Mouse (Mus musculus) myocyte (in vitro differentiated cells): Measurements from ENCODE around the gene Slc26a9.

Experiments used
- CEBPB ChIP-seq: IDR thresholded peaks from 2 replicates; pipeline ENCODE4 v1.6.1; 2011; ENCODE audit warnings: mild to moderate bottlenecking, moderate library complexity; ENCODE audit not compliant: poor library complexity, insufficient read depth, severe bottlenecking
- E2F4 ChIP-seq: IDR thresholded peaks from one replicate; pipeline ENCODE4 v1.6.1; 2011; ENCODE audit warnings: mild to moderate bottlenecking, control low read depth, moderate library complexity; ENCODE audit not compliant: insufficient read depth
- MAX ChIP-seq: IDR thresholded peaks from one replicate; pipeline ENCODE4 v1.6.1; 2011; ENCODE audit warnings: low read depth, mild to moderate bottlenecking, control low read depth
- MYOD1 ChIP-seq, 3 experiments: IDR thresholded peaks; one replicate each; pipeline ENCODE4 v1.6.1; 2011; ENCODE audit warnings: control low read depth in 2 of 3, low read depth in 2 of 3, mild to moderate bottlenecking in 2 of 3, moderate library complexity in 1 of 3; ENCODE audit not compliant: insufficient read length in 2 of 3, control insufficient read depth in 1 of 3
- POLR2A ChIP-seq: IDR thresholded peaks from one replicate; pipeline ENCODE4 v1.6.1; 2011; ENCODE audit warnings: low read depth, mild to moderate bottlenecking, control low read depth, moderate library complexity; ENCODE audit not compliant: insufficient read length
- POLR2AphosphoS2 ChIP-seq: IDR thresholded peaks from one replicate; pipeline ENCODE4 v1.6.1; 2011; ENCODE audit warnings: low read depth, control low read depth; ENCODE audit not compliant: insufficient read length
- REST ChIP-seq: IDR thresholded peaks from one replicate; pipeline ENCODE4 v1.6.1; 2011; ENCODE audit warnings: mild to moderate bottlenecking, control low read depth, moderate library complexity; ENCODE audit not compliant: insufficient read depth, insufficient read length
- SRF ChIP-seq: IDR thresholded peaks from one replicate; pipeline ENCODE4 v1.6.1; 2011; ENCODE audit warnings: low read depth; ENCODE audit not compliant: control insufficient read depth, insufficient read length
- TCF12 ChIP-seq: IDR thresholded peaks from one replicate; pipeline ENCODE4 v1.6.1; 2011; ENCODE audit warnings: mild to moderate bottlenecking, control low read depth; ENCODE audit not compliant: poor library complexity, insufficient read depth, severe bottlenecking
- USF1 ChIP-seq: IDR thresholded peaks from one replicate; pipeline ENCODE4 v1.6.1; 2011; ENCODE audit warnings: low read depth, mild to moderate bottlenecking, control low read depth, moderate library complexity

DNA sequence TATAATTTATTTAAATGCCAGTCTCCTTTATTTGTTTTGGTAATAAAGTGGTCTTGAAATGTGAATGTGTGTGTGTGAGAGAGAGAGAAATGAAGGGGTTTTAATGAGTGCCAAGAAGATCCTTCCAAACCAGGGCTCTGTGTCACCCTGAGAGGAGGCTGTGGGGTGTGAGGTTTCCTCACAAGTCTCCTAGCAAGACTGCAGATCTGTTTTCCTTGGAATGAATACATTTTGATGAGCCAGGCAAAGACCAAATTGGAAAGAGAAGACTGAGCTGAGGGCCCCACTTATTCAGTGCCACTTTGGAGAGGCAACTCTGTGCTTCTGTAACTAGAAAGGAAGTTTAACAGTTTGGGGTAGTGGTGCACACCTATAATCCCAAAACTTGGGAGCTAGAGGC, 27.6 kb downstream of the Slc26a9 start:
- TF ChIP-seq POLR2A (no peak), CEBPB (no peak), SRF (no peak), MYOD1 (IDR thresholded peaks at IDR 0.05; ENCODE audit: control insufficient read depth in 1 of 3, insufficient read length in 2 of 3, low read depth in 2 of 3) (no peak), MAX (no peak), E2F4 (no peak), TCF12 (no peak), USF1 (no peak), REST (no peak), POLR2AphosphoS2 (no peak)
